Mouse (Mus musculus): ENCODE data around the gene Tbx4. TPM values are rescaled to one million over a fixed set of nuclear protein-coding genes. Genes with fewer than 3 reads are reported as not detected.

Tbx4 gene
- total RNA-seq, 2 experiments from 2014 or later: 3.0 to 4.4 TPM

DNA sequence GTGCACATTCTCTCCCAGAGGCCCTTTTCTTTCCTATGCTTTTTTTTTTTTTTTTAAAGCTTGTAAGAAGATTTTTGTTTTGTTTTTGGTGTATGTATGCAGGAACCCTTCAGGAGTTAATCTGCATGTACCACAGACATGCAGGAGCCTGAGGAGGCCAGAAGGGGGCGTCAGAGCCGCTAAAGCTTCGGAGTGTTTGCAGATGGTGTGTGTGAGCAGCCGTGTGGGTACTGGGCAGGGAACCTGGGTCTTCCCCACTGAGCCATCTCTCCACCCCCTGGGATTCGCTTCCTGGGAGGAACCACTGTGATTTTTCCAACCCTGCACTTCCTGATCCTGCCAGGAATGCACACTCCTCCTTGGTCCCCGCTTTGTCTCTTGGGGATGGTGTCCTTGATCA lies 35.5 kb upstream of the Tbx4 start:
- no peak for DNase-seq

DNA sequence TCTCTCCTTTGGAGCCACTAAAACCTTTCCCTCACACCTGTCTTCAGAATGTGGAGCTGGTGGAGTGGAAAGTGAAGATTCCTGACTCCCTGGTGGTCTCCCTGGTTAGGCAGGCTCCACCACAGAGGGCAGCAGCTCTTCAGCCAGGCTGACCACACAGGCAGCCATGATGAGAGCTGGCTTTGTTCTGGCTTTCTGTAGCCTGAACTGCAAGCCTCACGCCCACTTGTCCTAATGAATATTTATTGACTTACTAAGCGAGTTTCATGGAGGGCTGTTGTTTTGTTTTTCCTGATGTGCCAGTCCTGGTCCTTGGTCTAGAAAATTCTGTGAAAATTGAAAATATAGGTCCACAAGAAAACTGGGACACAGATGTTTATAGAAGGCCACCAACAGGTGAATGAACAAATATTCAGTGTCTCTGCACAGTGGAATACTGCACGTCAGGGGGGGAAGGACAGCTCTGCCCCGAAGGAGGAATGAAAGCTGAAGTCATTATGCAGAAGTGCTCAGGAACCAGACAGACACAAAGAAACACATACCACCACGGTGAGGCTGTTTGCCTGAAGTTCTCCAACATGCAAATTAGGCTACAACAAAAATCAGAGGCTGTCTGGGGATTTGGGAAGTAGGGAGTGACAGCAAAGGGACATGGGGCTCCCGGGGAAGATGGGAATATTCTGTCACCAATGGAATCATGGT lies 28.1 kb upstream of the Tbx4 start:
- no peak for DNase-seq

DNA sequence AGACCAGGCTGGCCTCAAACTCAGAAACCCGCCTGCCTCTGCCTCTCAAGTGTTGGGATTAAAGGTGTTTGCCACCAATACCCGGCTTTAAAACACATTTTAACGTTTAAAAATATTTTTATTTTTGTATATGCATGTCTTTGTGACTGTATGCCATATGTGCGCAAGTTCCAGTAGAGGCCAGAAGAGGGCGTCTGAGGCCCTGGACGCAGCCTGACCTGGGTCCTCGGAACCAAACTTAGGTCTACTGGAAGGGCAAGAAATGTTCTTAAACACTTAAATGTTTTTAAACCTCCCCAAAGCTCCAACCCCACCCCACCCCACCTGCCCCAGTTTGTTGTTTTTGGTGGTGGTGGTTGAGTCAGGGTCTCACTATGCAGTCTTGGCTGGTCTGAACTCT lies 21.9 kb upstream of the Tbx4 start:
- peak; percentile 20 for DNase-seq

DNA sequence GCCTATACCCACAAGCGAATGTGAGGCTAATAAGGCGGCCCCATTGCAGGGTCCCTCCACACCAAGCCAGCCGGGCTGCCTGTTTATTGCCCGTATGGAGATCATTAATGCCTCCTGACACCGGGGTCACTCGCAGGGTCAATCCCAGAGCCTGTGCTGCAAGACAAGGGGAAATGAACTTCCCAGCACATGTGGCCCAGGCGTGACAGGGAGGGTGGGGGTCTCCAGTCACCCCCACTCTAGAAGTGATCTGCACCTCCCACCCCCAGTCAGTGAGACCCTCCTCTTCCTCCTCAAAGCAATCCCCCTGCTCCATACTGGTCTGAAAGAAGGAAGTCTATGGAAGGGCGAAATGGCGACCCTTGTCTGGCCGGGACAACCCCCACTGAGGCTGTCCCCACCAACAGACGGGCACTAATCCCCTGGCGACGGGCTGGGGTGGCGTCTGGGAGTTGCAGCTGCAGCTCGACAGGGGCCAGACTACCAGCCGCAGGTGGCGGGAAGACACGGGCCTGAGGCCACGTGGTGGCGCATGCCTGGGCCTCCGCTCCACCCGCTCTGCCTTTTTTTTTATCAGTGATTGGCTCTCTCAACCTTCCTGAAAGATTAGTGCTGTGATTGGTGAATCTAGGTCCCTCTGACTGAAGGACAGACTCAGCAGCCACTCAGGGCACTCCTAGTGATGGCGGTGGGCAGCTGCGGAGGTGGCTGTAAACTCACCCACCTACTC lies 10.0 kb upstream of the Tbx4 start:
- DNase-seq: no peak

DNA sequence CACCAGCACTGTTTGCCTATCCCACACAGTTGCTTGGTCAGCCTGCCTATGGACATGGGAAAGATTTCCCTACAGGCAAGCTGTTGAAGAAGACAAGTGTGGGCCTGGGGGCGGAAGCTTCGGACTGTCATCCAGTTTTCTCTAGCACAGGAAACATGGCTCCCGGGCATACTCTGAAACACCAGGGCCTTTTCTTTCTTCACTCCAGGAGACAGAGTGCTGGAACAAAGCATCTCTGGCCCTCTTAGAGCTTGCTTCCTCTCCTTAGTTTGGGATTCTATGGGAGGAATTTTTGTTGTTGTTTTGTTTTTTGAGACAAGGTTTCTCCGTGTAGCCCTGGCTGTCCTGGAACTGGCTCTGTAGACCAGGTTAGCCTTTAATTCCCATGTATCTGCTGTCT lies 1.7 kb upstream of the Tbx4 start:
- DNase-seq: no peak

DNA sequence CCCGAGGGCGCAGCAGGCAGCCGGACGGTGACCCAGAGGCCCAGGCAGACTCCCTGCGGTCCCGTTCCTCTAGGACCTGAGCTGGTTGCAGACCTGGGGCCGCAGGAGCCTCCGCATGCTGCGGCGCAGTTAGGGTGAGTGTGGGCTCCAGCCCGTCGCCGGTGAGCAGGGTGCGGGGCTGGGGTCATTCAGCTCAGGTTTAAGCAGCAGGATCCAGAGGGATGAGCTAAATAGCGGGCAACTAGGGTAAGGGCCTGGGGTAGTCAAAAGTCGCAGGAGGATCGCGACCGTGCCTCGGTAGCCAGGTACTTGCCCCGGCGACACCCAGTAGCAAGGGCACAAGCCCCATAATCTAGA lies 185 bp downstream of the Tbx4 start:
- no peak for DNase-seq

DNA sequence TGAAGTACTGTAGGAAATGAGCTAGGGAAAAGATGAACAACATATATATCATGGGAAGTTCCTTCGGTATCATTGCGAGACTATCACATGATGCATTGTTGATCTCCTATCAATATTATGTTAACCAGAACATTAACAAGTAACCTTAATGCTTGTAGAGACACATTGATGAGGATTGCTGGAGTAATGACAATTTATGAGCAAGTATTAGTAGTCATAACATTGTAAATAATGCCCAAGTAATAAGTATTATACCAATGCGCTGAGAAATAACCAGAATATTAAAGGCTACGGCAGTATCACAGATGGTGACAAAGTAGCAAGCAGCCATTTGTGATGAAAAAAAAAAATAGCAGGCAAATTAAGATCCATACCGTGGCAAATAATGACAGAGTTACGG lies 1.1 kb downstream of the Tbx4 start:
- no peak for DNase-seq

DNA sequence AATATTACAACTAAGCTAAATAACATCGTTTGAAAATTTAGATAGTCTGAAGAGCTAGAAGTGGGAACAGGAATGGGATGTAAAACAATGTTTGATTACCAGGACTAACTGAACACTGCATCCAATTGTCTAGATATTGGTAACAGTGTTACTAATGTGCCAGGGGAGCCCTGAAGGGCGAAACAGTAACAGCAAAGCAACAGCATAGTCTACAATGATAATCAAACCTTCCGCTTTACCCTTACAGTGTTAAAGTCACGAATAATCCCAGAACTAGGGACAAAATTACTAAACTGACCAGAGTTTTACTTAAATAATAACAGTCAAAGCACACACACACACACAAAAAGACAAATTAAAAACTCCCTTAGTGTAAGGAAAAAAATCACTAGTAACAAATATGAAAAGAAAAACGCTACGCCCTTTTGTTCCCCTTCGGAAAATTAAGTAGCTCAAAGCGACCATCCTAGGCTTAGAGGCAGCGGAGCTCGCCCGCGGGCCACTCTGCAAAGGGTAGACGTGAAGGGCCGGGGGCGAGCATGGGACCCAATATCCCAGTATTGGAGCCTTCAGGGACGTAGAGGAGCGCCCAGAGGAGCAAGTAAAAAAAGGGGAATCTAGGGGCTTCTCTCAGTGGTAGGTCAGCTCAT lies 1.7 kb downstream of the Tbx4 start:
- no peak for DNase-seq

DNA sequence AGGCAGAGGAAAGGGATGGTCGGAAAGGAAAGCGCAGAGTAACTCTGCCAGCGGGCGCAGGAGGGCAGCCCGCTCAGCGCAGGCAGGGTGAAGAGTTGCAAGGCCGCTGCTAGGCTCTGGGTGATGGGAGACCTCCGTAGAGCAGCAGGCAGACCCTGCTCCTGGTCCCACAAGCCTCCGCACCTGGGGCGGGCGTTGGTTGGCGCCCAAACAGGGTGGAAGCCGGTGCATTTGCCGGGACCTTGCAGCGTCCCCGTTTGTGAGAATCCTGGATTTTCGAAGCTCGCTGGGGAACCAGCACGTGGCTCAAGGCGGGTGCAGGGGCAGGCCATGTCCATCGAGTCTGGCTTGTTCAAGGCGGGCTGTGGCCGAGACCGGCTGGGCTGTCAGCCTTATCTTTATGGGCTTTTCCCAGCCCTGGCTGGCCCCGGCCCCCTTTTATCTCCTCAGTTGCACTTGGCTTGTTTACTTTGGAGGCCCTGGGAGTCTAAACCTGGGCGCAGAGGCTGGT lies 2.3 kb downstream of the Tbx4 start:
- no peak for DNase-seq

DNA sequence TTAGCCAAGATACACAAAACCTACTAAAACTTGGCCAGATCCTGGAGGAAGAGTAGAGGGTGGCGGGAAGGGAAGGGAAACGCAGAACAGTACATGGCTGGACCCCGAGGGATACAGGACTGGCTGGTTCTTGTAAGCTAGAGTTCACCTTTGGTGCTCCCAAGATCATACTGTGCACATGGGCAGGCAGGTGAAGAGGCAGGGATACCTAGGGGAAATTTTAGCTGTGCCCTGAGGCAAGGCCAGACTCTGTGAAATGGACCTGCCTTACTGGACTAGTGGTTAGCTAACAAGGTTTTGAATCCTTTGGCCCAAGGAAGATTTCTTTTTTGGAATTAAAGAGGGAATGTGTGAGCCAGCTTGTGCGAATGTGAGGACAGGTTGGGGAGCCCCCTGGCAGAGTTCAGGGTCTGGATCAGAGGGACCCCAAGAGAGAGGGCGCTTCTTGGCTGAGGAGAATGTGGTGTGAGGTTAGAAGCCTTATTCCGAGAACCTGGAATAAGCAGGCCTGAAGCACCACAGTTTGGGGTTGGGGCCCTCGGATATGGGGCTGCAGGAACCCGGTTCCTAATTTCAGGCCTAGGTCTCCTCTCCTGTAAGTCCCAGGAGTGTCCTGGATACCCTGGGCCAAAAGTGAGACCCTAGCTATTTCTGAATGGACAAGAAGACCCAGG lies 3.0 kb downstream of the Tbx4 start:
- DNase-seq: no peak

DNA sequence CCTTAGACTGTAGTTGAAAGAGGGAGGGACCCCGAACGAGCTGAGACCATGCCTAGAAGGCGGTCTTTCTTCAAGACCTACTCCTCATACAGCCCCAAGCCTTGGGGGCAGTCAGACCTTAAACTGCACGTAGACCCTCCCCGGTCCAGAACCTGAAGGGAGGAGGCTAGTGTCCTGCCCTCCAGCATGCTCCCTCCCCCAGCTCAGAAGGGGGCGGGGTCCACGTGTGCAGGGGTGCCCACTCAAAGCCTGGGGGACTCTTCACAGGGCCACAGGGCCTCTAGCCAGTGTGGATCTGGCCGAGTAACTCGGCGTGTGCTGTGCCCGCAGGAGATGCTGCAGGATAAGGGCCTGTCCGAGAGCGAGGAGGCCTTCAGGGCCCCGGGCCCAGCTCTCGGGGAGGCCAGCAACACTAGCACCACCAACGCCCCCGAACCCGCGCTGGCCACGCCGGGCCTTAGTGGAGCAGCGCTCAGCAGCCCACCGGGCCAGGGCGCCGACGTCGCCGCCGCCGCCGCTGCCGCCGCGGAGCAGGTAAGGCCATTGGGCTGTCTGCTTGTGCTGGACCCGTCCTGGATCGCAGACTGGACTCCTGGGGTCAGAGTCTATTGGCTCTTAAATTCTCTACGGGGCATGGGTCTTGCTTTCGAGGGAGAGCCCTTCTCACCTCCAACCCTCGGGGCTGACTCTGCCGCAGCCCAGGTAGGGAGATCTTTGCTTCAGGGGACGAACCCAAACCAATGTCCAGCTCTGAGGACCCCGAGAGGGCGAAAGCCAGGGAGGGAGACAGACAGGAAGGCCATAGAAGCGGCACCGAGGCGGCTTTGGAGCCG lies 3.7 kb downstream of the Tbx4 start:
- DNase-seq: no peak

DNA sequence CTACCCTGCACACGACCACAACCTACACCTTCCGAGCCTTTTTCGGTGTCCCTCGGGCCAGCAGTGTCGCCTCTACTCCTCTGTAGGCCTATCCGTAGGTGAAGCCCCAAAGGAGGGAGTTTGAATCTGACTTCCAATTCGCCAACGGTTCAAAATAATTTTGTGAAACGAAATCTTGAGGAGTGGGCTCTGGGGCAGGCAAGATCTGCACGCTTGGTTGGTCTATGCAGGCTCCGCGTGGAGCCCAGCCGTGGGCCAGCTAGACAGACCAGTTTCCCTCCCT lies 4.3 kb downstream of the Tbx4 start:
- DNase-seq: no peak

DNA sequence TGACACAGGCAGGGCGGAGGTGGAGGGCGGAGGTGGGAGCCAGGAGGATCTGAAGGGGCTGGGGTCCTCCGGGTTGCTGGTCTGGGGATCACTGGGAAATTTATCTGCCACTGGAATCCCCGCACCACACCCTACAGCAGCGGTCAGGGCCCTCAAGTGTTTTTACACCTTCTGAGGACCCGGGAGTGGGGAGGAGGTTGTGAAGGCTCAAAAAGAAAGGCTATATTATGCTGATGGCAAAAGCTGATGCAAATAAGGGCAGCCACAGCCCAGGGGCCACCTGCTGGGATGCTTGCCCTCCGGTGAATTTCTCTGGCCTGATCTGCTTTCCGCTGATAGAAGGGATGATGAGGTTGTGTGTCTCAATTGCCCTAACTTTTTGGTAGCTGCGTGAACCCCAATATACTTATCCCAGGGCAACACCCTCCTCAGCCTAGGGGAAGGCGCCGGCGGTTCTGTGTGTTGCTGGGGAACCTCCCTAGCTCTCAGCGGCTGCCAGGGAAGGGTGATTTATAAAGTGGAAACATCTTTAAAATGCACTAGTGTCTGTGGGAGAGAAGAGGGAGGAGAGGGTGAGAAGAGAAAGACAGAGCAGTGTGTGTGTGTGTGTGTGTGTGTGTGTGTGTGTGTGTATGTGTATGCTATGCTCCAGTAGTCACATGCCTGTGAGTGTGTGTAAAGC lies 4.9 kb downstream of the Tbx4 start:
- no peak for DNase-seq

DNA sequence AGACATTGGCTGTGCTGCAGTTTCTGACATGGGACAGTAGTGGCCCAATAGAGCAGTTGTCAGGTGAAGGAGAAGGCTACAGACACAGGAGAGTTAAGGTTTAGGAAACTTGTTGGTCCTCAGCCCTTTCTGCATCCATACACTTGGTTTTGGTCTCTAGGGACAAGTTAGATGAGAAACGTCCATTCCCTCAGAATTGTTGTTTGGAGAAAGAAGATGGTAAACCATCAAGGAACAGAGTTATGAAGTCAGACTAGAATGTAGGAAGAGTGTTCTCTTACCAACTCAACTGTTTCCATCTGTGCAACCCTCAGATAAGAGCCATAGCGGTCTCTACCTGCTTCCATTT lies 5.4 kb downstream of the Tbx4 start:
- DNase-seq: no peak

DNA sequence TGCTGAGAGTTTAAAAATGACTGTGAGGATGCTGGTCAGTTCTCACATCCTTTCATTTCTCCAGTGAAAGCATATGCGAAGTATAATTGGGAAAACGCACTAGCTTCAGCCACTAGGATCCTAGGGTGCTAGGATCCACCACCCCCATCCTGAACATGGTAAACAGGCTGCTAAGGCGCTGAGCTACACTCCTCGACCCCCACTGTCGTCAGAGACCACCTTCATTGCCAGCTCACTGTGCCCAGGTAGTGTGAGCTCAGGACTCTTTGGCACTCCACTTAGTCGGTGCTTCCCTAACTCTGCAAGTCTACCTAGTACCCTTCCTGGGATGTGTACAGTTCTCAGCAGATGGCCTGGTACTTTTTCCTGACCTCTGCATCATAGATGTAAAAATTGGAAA lies 6.5 kb downstream of the Tbx4 start:
- DNase-seq: no peak

DNA sequence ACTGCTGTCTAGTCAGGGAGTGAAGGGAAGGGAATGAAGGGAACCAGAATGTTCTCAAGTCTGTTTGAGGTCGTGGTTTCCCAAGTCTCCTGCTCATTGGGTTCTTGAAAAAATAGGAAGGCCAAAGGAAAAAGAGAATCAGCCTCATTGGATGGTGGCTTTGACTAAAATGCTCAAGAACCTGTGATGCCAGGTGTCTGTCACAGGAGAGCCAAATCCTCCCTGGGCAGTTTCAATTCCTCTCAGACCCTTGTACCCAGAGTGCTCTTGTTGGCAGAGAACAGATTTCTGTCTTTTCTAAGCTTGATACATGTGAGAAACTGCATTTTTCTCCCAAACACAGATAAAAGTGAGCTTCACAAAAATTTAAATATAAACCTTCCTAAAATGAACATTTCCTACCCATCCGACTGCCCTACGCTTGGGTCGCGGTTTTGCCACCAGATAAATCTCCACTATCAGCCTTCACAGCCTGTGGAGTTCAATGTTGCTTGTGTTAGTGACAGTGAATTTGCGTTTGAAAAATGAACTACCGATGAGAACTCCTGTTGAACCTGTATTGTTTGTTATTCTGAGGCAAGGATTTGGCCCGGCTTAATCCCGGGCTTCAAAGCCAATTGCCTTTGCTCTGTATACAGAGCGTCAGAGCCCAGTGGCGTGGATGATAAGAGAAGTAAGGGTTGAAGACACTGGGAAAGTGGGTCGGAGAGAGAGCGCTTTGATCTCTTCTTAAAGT lies 7.3 kb downstream of the Tbx4 start:
- no peak for DNase-seq

DNA sequence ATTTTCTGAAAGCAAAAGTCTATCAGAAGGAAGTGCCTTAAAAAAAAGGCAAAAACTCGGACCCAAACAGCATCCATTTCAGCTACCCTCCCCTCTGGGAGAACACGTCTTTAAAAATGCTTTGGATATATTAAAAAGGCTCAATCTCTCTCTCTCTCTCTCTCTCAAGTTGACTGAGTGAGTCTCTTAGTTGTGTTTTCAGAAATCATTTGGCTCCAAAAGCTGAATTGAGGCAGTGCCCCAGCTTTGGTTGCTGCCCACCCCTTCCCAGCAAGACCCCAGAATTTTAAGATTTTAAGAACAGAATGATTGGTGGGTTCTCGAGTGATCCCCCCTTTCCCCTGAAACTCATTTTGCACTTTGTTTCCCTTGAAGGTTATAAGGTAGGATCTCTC lies 7.9 kb downstream of the Tbx4 start:
- DNase-seq: no peak

DNA sequence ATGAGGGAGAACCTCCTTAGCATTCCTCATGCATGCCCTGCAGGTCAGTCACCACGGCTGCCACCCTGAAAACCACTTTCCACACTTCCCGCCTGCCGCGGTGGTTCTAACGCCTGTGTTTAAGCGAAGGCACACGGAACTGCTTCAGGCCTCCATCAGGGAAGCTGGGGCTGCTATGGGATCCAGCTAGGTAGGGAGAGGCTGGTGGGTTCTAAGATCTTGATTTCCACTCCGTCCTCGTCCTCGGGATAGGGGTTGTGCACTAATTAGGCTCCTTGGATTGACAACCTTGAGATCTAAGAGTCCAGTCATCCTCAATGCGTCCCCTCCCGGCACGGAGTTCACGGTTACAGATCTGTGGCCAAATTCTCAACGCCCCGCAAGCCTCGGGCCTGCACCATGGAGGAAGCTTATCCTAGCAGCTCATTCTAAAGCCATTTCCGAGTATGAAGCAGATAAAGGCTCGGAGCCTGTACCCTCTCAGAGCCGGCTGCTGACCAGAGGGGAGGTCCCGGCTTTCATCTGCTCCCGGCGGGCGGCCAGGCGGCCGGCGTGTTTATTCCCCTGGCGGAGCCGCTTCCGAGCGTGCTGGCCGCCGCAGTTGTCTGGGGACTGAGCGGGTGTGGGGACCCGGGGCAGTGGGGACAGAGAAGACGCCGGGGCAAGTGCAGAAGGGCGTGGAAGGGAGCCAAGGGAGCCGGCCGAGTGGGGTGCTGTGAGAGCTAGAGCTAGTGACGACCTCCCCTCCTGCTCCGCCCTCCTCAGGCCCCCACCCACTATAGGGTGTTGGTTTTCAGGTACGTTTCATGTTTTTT lies 8.7 kb downstream of the Tbx4 start:
- DNase-seq: peak; percentile 64

DNA sequence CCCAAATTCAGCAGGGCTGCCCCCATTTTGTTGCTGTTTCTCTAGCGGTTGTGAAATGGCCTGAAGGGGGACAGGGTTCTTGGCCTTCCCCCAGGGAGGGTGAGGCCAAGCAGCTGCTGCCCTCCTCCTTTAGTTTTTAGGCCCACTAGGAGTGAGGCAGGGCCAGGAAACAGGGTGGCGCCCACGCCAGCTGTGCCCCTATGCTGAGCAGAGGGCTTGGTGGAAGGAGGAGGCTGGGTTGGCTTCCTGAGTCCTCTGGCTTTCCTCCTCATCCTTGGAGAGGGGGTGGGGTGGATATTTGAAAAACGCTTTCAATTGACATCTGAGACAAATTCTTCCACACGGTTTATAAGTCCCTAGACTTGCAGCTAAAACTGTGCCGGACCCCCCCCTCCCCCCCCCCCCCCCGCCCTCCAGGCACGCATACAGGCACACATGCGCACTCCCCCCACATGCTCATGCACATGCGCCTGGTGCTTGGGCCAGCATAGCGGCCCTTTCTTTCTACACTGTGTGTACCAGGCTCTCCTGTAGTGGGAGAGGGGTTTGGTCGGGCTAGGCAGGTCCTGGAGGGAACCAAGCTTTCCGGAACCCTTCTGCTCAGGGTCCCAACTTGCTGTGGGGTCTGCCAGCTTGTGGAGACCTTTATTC lies 10.2 kb downstream of the Tbx4 start:
- no peak for DNase-seq

DNA sequence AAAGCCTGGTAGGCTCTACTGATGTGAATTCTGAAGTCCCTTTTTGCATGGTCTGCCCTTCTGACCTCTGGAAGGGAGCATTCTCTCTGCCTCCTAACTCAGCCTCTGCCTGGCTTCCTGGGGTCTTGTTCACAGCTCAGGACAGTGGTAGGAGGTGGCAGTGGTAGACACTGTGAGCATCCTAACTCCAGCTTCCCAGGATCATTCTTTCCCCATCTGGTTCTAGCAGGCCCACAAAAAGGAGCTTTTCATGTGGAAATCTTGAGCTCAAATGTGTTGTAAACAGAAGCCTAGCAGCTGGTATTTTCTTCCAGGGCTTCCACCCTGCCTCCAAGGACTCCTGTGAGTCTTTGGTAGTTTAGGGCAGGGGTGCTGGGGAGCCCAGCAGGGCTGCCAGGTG lies 14.1 kb downstream of the Tbx4 start:
- no peak for DNase-seq

Data from gastrocnemius, postnatal 10 days (tissue).